Mouse (Mus musculus) cerebellum, adult 9-10 months (tissue): ENCODE results near the gene Slc7a12.

Experiments
- DNase-seq: peaks from one replicate; pipeline ENCODE4 v3.0.0; 2022

The Slc7a12 gene

DNA sequence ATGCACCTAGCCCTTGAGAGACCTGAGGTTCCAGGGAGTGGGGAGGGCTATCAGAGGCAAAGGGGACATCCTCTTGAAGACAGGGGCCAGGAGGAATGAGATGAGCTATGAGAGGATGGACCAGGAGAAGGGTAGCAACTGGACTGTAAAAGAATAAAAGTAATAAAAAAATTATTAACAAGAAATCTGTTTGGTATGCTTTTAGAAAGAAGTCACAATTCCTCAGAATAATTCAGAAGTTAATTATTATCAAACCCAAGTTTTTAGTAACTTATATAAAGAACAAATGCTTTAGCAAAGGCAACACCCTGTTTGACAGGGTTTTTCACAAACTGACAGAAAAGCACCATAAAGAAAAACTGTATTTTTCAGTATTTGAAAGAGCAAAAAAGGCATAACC is at the start of gene Slc7a12:
Gene Slc7a12 (plus strand): TSS at position 301 of the 400 bp plus-strand sequence.
- no peak for DNase-seq

DNA sequence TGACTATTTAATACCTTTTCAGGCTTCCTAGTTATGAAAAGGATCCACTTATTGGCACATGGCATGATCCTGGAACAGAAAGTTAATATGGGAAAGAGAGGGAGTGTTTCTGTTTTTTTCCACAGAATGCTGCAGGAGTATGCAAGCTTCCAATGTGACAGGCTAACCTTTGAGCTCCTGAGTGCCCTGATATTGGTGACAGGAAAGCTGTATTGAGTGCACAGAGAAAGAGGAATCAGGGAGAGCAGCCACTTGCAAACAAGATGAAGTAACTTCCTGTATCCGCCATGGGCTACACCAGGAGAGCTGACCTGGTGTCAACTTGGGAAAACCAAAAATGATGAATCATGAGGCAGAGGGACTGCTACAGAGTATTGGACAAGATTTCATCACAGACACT is 48.1 kb upstream of the Slc7a12 start:
- no peak for DNase-seq

DNA sequence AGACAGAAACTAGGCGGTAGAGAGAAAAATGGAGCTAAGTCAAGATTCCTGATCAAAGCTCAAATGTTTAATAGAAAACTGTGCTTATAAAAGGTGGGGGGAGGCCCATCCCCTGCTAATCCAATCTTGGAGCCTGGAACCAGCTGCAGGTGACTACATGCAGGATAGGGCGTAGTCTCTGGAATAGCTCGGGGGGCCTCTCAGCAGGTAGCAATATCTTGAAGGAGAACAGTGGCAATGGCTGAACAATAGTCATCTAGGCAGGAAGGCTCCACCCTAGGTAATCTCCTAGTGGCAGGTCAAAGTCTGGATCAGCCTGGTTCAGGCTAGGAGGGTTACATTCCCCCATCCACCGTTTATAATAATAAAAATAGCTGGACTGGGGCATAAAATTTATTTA is 34.5 kb upstream of the Slc7a12 start:
- DNase-seq, result no peak

DNA sequence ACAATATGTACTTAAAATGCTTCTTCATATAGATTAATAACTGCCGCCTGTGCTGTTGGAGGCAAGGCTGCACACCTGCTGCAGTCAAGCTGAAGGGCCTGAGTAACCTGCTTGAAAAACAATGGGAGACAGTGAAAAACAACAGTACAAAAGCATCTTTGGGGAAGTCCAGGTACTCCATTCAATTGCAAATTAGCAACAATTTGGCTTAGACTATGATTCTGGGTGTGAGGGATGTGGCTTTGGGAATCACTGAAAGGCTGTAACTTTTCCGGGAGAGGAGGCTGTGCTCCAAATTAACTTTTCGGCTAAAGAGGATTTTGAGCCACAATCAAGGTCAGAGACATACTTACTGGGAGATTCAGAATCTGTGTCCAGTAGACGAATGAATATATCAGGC is 33.8 kb upstream of the Slc7a12 start:
- no peak for DNase-seq
